ENCODE assay signal across 11 mouse cellular contexts in genomic region chr2:167563703-167564102, GRCm38 (mm10). TPM values are rescaled to one million over a fixed set of nuclear protein-coding genes. Genes with fewer than 3 reads are reported as not detected.
DNase-seq lines count a peak whose midpoint lies in the region; ATAC-seq lines count a peak whose summit lies in the region.
"Had no signal": no experiment of that assay in that cellular context is flagged by ENCODE, and none has a peak within 500 bp of the region (broad histone marks: within the 10 kb centered on the region; RNA-seq: fewer than 3 reads in every experiment).

No protein-coding gene starts in this region.

- no peak overlapping the region for H3K4me2 ChIP-seq in liver, embryonic 12.5 days
- H3K4me2 ChIP-seq in embryonic facial prominence, embryonic 15.5 days (replicated peaks), result no peak overlapping the region
- peak overlapping the region; percentile 47 for H3K4me2 ChIP-seq in limb, embryonic 12.5 days

- intact Hi-C loops in gastrocnemius, postnatal 14 days (cut with DNase I; ENCODE audit: low total_unique reads), result no loop called here

- peak; percentile 36 to 72 for DNase-seq in cerebellum, postnatal 10 days
- DNase-seq in cerebellum, adult 11-12 months, result no peak
- peak; percentile 34 for DNase-seq in liver
- no peak for DNase-seq in gastrocnemius, postnatal 14 days
- DNase-seq in right cerebral cortex, postnatal 10 days (ENCODE audit: low spot score in 2 of 2), result no peak
- DNase-seq: adrenal gland, postnatal 36 days; gastrocnemius, postnatal 36 days had no signal

- no peak for ATAC-seq in liver, embryonic 12.5 days
- peak; percentile 78 for ATAC-seq in embryonic facial prominence, embryonic 15.5 days (ENCODE audit: insufficient number of reproducible peaks, low FRiP score, low TSS enrichment, low read depth)
- peak; percentile 75 for ATAC-seq in limb, embryonic 12.5 days (ENCODE audit: insufficient number of reproducible peaks, insufficient read depth, low FRiP score, low TSS enrichment, low read depth)

- peaks cover 27% of the 10 kb centered on the region for H3K4me1 ChIP-seq in liver, embryonic 12.5 days
- peaks cover 85% of the 10 kb centered on the region for H3K4me1 ChIP-seq in embryonic facial prominence, embryonic 15.5 days
- H3K4me1 ChIP-seq in limb, embryonic 12.5 days (replicated peaks), result peaks cover 83% of the 10 kb centered on the region

- no peak overlapping the region for H3K4me3 ChIP-seq in liver, embryonic 12.5 days
- no peak overlapping the region for H3K4me3 ChIP-seq in embryonic facial prominence, embryonic 15.5 days (replicated peaks)
- H3K4me3 ChIP-seq in limb, embryonic 12.5 days (replicated peaks), result no peak overlapping the region

- H3K27me3 ChIP-seq in liver, embryonic 12.5 days (replicated peaks), result peaks cover 58% of the 10 kb centered on the region
- H3K27me3 ChIP-seq in embryonic facial prominence, embryonic 15.5 days, result no peaks in the 10 kb centered on the region
- H3K27me3 ChIP-seq in limb, embryonic 12.5 days, result no peaks in the 10 kb centered on the region

- no peak overlapping the region for H3K9ac ChIP-seq in liver, embryonic 12.5 days
- H3K9ac ChIP-seq in embryonic facial prominence, embryonic 15.5 days, result no peak overlapping the region
- H3K9ac ChIP-seq in limb, embryonic 12.5 days (replicated peaks), result peak overlapping the region; percentile 37; the same call in 1 of the 2 replicates
- H3K9ac ChIP-seq: liver, embryonic 14.5 days had no signal

- H3K27ac ChIP-seq in liver, embryonic 12.5 days, result no peak overlapping the region
- H3K27ac ChIP-seq in embryonic facial prominence, embryonic 15.5 days (replicated peaks), result peak overlapping the region; percentile 96
- H3K27ac ChIP-seq in limb, embryonic 12.5 days, result peak overlapping the region; percentile 96
- H3K27ac ChIP-seq: liver, embryonic 14.5 days had no signal

- no peaks in the 10 kb centered on the region for H3K9me3 ChIP-seq in liver, embryonic 12.5 days (replicated peaks)
- H3K9me3 ChIP-seq in embryonic facial prominence, embryonic 15.5 days (replicated peaks), result no peaks in the 10 kb centered on the region
- no peaks in the 10 kb centered on the region for H3K9me3 ChIP-seq in limb, embryonic 12.5 days

- no peaks in the 10 kb centered on the region for H3K36me3 ChIP-seq in liver, embryonic 12.5 days
- H3K36me3 ChIP-seq in embryonic facial prominence, embryonic 15.5 days, result no peaks in the 10 kb centered on the region
- no peaks in the 10 kb centered on the region for H3K36me3 ChIP-seq in limb, embryonic 12.5 days

- WGBS in liver, embryonic 12.5 days (ENCODE audit: insufficient replicate concordance), result 47% methylated on average over 11 of the region's 12 CpGs
- WGBS in embryonic facial prominence, embryonic 15.5 days, result 15% methylated on average over 12 of the region's 12 CpGs
- 8% methylated on average over 12 of the region's 12 CpGs for WGBS in limb, embryonic 12.5 days

RNA-seq across cellular contexts. Expression of gene Snai1, which starts 25.7 kb away (rescaled TPM):
- 4.9 and 5.0 TPM in 2 replicates for polyA plus RNA-seq in liver, embryonic 12.5 days (2016; fragmentation: Nextera tagmentation; extraction: Ambion mirVana)
- polyA plus RNA-seq in embryonic facial prominence, embryonic 15.5 days (2015; fragmentation: Nextera tagmentation; extraction: Ambion mirVana), result 82.9 and 104 TPM in 2 replicates
- polyA plus RNA-seq in limb, embryonic 12.5 days (2016; fragmentation: Nextera tagmentation; extraction: Ambion mirVana), result 69.0 and 82.0 TPM in 2 replicates
- 1 to 10 TPM; 3.2 to 3.5 TPM for total RNA-seq in gastrocnemius, postnatal 14 days (2021)

Comparison
In these comparisons a context has a peak if more than half of its experiments do, and no peak if none do; other contexts are left out.
1. DNase-seq: peak in cerebellum, postnatal 10 days (2 of 2) and liver (single experiment); none in cerebellum, adult 11-12 months (single experiment), gastrocnemius, postnatal 14 days (single experiment) and right cerebral cortex, postnatal 10 days (0 of 2).
2. RNA of gene Snai1, which starts 25.7 kb away (polyA plus RNA-seq): 82.9 to 104 TPM in embryonic facial prominence, embryonic 15.5 days and 69.0 to 82.0 TPM in limb, embryonic 12.5 days; 4.9 to 5.0 TPM in liver, embryonic 12.5 days; every median in the first group is over 10 times any median in the second.